Mouse (Mus musculus): ENCODE data around the gene Tbc1d23.
"Not testable (repeated sequence)": the region's sequence is repeated elsewhere in the genome, so short reads cannot be mapped to it uniquely, and the experiment has no call there.

The Tbc1d23 gene

DNA sequence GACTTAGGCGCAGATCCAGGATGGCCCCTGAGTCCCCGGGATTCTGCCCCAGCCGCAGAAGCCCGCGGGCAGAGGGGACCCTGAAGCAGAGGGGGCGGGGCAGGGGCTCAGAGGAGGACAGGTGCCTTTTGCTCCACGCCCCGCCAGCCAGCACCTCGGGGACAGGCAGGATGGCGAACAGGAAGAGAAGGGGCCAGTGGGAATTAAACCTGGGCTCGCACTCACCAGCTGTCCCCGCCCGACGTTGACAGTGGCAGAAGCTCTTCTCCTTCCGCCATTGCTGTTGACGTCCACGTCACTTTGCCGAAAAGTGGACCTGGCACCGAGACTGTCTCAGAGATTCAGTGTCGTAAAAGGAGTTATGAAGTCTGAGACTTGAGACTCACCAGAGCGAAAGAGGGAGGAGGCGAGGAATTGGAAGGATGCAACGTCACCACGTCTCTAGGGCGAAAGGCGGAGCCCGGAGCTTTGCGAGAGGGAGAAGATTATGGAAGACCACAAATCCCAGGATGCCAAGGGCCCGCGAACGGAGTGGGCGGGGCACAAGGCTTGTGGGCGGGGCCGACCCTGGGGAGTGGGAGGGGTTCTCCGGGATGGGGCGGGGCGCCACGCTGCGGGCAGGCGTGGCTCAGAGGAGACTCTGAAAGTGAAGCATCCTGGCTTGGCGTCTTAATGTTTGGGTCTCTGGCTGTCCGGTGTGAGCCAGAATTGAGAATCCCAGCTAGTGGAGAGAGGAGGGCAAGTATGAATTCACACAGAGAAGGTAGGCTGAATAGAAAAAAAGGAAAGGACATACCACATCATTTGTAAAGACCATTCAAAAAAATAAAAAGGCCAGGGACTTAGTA, at the start of gene Tbc1d23:
Tbc1d23 (minus strand) TSS at position 416 of the 848 bp plus-strand sequence.
- peak; percentile 89 to 98 for DNase-seq (ENCODE audit: low spot score in 2 of 2)

DNA sequence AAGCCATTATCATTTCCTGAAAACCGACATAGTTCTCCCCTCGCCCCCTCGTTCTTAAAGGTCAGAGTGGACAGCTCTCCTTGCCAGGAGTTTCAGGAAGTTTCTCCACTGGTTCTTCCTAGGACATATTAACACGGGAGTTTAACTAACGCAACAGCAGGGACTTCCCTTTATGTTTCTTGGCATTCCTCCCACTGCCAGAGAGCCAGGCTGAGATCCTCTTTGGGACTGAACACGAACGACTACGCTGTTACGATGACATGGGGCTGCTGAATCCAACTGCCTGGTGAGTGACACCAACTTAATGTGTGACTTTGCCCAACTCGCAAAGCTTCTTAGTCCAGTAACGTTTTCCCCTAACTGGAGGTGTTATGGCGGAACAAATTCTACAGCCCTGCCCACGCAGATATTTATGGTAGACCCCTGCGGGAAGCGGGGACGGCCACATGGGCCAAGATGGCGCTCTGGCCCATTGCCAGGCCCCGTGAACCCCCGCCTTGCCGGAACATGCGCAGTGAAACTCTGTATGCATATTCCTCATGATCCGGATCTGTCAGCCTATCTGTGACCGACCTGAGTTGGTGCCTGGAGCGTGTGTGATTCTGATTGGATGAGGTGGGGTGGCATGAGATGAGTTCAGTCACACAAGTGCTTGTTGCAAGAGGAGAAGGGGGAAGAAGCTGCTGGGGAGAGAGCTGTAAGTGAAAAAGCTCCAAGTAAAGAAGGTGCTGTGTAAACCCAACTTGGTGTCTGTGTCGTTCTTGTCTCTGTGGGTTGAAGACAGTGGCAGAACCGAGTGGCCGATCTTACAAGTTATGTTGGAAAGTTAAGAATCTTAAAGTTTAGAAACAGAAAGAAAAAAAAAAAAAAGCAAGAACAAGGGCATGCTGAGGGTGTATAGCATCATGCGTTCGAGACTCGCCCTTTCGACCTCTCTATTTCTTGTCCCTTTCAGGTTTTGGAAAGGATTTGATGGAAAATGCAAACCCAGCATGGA, 49.2 kb upstream of the Tbc1d23 start:
- peak in 1 of 2 experiments; percentile 21 for DNase-seq (ENCODE audit: low spot score in 2 of 2)

DNA sequence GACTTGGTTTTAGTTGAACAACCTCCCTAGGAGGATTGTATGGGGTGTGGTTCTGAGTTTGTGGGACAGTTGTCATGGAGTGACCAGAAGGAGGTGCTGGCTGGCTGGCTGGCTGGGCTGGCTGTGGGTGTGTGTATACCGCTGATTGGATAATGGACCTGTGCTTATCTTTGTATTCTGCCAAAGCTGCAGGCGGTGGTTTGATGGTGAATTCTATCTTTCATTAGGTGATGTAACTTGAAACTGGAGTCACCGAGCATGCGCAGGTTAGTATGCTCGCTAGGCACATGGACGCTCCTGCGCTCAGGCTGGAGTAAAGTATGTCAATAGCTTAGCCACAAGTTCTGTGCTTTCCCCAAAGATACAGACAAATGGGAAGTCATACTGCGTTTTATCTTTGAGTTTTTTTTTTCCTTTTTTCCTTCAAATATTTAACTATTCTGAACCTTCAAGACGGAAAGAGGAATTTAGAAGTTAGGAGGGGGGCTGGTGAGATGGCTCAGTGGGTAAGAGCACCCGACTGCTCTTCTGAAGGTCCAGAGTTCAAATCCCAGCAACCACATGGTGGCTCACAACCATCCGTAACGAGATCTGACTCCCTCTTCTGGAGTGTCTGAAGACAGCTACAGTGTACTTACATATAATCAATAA, 47.8 kb upstream of the Tbc1d23 start:
- no peak for DNase-seq (ENCODE audit: low spot score in 2 of 2)

DNA sequence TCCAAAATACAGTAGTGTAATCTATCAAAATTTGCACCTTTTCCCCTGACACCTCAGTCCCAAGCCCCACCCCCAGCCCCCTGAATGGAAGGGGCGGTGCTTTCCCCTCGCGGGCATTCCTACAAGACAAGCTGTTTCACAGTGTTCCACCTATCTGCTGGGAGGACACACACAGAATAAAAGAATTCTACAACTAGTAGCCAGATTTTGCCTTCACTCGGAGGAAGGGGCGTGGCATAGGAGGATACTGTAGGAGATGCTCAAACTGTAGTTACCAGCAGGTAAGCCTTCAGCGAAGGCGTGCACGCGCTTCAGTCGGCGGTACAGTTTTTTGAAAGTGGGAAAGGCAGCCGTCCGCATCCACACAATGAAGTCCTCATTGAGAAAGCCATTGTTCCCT, 38.4 kb upstream of the Tbc1d23 start:
- no peak for DNase-seq (ENCODE audit: low spot score in 2 of 2)

DNA sequence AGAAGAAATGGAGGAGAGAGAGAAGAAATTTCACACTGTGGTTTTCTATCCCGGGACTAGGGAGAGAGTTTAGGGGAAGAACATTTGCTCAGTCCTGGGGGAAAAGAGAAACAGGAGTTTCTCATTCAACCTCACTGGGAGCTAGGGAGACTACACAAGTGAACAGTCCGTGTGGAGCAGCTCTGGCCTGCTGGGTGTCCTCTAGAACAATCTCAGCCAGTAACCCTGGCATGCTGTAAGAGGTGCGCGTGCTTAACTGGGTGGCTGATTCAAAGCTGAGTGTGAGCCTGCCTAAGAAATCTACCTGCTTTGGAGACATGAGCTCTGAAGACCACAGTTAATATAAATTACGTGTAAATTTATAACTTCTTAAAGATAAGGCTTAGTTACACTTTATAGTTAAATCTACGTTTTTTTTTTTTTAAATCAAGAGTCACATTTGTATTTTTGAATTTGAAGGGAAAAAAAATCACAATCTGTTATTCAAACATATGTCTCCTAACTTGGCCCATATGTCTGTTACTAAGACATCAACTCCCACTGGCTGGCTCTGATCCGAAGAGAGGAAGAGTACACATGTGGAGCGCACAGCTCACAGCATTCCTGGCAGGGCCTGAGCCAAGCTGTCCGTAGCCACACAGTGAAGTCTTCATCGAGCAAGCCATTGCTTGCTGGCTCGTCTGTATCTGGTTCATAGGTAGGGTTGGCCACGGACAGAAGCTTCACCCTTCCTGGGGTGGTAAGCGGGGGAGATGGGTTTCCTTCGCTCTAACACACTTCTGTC, 36.9 kb upstream of the Tbc1d23 start:
- no peak for DNase-seq (ENCODE audit: low spot score in 2 of 2)

DNA sequence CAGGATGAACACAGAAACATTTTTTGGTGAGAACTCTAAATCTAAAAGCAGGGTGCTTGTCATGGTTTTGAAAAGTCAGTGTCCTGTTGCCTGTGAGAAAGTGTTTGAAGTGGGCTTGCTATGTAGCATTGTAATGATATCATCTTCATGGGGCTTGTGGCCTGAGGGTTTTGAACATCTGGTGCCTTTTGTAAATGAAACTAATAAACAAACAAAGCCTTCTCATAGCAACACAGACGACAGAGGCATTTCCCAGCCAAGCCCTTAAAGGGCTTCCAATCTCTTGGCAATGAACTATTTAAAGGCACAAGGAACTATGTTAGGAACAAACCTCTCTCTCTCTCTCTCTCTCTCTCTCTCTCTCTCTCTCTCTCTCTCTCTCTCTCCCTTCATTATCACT, 35.8 kb upstream of the Tbc1d23 start:
- no peak for DNase-seq (ENCODE audit: low spot score in 2 of 2)

DNA sequence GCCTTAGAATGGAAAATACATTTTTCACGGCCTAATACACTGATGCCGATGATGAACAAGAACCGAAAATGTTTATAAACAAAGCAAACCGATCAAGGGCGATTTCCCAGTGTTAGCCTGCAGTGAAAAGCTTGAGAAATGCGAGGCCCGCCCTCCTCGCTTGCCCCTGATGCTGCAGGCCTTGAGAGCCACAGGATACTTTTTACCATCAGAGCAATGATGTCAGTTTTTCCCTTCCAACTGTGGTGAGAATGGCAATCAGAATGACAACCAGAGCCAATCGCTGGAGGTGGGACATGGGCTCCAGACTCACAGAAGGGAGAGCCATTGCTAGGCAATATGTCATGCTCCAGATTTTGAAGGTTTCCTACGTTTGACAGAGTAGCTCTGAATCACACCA, 28.8 kb upstream of the Tbc1d23 start:
- DNase-seq (ENCODE audit: low spot score in 2 of 2), result no peak

DNA sequence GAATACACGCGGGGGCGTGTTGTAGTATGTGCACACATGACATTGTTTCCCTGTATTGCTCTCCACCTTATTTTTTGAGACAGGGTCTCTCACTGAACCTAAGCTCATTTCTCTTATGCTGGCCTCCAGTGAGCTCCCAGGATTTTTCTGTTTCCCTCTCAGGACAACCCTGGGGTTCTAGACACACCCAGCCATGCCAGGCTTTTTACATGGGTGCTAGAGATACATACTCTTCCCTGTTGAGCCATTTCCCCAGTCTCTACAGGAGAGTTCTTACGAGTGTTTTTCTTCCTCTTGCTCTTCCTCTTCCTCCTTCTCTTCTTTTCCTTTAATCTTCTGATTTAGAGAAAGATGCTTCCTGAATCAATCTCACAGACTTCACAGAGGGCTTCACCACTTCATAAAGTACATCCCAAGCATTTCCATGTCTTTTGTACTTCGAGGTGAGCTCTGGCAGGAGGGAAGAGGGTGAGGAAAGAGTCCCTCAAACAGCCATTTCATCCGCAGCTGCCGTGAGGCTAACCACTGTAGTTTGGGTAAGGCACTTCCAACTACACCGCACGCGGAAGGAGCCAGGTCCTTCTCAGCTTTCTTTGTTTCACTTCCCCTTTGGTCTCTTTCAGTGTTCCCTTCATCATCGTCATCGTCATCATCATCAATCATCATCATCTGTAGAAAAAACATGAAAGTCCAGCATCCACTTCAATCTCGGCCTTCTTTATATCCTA, 28.2 kb upstream of the Tbc1d23 start:
- DNase-seq (ENCODE audit: low spot score in 2 of 2), result no peak

DNA sequence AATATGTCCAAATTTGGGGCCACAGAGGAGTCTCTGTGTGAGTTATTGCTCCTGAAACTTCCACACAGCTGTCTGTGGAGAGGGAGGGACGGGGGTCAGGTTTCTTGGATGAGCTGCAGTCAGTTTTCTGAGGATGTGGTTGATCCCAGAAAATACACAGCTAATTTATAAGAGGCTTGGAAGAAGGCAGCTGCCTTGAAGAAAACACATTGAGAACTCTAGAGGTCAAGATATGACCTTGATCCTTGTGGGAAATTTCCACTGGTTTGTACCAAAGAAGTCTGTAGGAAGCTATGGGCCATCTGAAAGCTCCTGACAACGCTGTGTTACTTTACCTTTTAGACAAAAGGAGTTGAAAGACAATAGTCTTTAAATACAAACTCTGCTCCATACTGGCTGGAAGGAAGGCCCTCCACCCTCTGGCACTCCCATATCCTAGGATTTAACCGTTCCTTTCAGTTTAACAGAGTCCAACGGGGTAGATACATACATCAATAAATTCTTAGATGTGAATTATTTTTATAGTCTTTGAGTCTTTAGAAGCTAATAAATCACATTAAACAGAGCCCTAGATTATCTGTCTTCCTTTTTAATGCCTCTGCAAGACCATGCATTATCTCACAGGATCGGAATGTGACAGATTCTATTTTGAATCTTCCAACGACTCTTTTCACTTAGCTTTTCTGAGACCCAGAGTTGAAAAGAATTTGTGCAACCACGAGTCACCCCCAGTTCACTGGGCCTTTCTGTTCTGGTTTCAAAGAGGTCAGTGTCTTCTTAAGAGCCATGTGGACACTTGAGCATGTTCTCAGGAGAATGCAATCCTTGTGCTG, 20.5 kb upstream of the Tbc1d23 start:
- no peak for DNase-seq (ENCODE audit: low spot score in 2 of 2)

DNA sequence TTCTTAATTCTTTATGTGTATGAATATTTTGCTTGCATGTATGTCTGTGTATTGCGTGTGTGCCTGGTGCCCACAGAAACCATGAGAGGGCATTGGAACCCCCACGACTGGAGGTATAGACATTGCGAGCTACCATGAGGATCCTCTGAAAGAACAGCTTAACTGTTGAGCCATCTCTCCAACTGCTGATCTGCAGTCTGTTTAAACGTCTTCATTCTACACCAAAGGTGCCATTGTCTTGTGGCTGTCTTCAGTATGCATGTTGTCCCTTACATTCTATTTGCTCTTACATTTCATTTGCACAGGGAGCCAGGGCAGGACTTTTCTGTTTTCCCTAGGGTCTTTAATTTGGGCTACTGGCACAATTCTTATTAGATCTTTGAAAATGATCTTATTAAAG, 19.7 kb upstream of the Tbc1d23 start:
- no peak for DNase-seq (ENCODE audit: low spot score in 2 of 2)

DNA sequence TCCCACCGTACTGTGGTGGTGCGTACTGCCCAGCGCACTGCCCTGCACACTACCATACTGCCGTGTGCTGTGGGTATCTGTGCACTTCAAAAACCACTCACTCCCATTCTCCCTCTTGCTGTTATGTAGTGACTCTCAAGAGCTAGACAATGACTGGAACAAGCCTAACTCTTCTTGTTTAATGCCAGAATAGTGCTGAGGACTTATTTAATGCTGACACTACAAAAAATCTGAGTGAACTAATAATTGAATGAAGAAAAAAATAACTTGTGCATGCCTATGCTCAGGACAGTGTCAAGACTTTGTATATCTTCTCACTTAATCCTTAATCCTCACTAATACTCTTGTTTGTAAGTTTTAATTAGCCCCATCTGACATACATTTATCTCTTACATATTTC, 16.2 kb upstream of the Tbc1d23 start:
- DNase-seq (ENCODE audit: low spot score in 2 of 2), result no peak

DNA sequence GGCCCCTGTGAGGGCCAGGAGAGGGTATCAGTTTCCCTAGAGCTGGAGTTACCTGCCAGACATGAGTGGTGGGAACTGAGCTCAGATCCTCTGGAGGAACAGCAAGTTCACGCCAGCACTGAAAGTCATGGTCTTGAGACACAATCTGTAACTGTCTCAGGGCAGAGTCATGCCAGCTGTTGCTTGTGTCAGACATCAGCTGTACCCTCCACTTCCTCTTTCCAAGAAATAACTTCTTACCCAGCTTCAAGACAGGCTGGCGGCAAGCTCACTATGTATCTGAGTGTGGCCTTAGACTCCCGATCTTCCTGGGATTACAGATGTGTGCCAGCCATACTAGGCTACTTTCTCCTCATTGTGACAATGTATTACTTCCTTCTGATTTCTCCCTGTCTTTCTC, 15.3 kb upstream of the Tbc1d23 start:
- no peak for DNase-seq (ENCODE audit: low spot score in 2 of 2)

DNA sequence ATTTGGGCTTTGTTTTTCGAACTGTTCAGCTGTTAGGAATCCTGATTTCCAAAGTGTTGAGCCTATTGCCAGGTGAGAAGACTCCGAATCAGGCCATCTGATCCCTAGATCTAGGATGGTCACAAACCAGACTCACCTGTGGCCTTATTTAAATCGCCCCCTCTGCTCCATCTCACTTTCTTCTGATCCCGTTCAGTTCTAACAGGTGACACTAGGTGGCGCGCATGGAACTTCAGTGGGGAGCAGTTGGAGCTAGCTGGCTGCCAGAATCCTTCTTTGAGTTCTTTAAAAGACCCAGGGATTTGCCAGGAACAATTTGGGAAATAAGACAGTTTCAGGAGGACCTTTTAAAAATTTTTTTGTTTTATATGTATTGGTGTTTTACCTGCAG, 12.5 kb upstream of the Tbc1d23 start:
- peak; percentile 68 to 81 for DNase-seq (ENCODE audit: low spot score in 2 of 2)

DNA sequence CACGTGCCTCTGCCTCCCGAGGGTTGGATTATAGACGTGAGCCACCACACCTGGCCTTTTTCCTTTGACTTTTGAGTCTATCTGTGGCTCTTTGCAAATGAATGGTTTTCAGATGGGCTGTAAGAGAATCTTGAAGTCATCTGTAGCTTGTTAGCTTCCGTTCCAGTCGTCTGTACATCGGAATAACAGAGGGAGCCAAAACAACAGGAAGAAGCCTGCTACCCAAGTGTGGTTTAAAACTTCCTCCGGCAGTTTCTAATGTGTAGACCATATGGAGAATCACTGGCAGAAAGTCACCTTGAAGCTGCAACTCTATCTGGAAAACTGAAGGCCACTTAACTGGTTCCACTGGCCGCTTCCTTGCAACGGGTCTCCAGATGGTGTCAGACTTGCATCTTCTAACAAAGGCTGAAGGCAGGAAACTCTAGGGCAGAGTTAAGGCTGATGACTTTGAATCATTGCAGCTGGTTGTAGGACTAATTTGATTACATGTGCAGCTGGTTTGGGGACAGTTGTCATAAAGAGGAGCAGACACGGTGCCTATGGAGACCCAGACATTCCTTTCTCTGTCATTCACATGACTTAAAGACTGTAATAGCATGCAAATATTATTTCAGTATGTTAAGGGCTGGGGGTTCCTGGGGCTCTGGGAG, 12.0 kb upstream of the Tbc1d23 start:
- DNase-seq (ENCODE audit: low spot score in 2 of 2), result no peak

DNA sequence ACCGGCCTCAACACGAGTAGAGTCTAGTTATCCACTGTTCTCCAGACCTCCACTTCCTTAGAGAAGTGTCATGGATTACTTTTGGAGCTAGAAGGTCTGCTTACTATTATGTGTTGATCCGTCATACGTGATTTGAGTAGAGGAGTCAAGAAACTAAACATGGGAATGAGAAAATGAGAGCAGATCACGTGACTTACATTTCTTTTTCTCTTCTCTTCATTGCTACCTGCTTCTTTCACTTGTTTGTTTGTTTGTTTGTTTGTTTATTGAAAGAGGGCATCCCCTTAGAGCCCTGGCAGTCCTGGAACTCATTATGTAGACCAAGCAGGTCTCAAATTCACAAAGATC, 11.5 kb upstream of the Tbc1d23 start:
- DNase-seq (ENCODE audit: low spot score in 2 of 2), result no peak

DNA sequence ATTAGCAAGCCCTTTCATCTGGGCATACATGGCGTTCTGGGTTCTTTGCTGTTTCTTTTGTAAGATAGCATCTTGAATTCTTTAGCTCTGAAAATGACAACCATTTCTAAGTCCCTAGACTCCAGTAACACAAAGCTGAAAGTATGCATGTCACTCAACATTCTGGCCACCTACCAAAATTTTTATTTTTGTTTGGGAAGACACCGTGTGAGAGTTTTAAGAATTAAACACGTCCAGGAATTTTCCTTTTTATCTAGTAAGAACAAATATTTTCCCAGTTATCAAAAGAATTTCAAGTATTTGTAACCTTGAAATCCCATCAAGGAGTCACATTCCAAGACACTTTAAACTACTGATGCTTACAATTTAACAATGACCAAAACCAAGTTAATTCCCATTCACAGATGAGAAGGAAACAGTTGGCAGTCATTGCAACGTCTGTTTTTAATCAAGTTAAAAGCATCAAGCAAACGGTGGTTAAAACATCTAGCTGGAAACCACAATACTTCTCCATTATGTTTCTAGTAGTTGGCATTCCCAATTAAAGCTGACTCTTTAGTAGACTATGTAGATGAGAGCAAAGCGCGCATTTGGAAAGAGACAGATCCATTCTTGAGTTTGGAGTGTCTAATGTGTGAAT, 4.7 kb upstream of the Tbc1d23 start:
- no peak for DNase-seq (ENCODE audit: low spot score in 2 of 2)

DNA sequence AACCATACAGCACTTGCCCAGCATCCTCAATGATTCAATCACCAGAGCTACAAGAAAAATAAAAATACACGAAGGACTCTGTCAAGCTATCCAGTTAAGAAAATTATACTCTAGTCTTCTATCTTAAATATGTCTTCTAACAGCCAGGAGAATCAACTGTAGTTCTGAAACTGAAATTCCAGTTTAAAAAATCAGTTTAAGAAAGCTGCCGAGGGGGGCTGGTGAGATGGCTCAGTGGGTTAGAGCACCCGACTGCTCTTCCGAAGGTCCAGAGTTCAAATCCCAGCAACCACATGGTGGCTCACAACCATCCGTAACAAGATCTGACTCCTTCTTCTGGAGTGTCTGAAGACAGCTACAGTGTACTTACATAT, 620 bp upstream of the Tbc1d23 start:
- DNase-seq (ENCODE audit: low spot score in 2 of 2), result not testable (repeated sequence)

DNA sequence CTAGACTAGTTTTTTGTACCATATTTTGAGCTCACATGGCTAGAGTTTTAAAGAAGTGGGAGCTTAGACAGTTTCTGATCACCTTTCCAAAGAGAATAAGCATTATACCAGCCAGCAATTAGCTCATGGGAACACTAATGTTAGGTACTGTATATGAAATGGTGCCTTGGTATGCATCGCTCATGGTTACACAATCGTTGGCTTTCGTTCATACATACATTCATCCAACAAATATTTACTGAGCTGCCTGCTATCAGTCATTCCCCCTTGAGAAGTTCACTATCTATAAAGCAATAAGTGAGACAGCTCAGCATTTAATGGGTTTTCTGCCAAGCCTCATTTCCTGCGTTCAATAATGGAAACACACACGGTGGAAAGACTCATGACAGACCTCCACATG, 4.9 kb downstream of the Tbc1d23 start:
- DNase-seq (ENCODE audit: low spot score in 2 of 2), result no peak

DNA sequence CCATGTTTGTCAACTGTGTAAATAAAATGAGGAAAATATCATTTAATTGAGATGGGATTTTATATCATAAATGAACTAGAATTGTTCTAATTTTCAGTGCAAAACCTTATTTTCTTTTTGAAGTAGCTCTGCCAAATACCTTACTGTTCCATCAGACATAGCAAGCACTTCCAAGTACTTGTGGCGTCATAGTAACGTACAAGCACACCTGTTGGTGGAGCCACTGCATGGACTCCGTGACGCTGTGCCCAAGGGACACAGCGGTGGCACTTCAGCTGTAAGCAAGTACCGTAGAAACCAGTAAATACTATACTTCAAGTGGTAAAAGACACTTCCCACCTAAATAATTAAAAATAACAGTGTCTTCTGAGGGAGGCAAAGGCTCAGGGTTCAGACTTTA, 10.9 kb downstream of the Tbc1d23 start:
- DNase-seq (ENCODE audit: low spot score in 2 of 2), result no peak

Measured in cerebellum, postnatal 4 days (tissue).